Mouse (Mus musculus): Measurements from ENCODE around the gene Sept9.
"Not testable (repeated sequence)": the region's sequence is repeated elsewhere in the genome, so short reads cannot be mapped to it uniquely, and the experiment has no call there.

The Sept9 gene

GRCm38 (mm10) chr11:117322730-117323579 lies 123.5 kb downstream of the Sept9 start:
- DNase-seq (ENCODE audit: extremely low read depth, low read depth, low spot score), result no peak

GRCm38 (mm10) chr11:117323976-117324574 lies 124.6 kb downstream of the Sept9 start:
- no peak for DNase-seq (ENCODE audit: extremely low read depth, low read depth, low spot score)

GRCm38 (mm10) chr11:117324718-117325117 lies 125.3 kb downstream of the Sept9 start:
- DNase-seq (ENCODE audit: extremely low read depth, low read depth, low spot score), result not testable (repeated sequence)

DNA sequence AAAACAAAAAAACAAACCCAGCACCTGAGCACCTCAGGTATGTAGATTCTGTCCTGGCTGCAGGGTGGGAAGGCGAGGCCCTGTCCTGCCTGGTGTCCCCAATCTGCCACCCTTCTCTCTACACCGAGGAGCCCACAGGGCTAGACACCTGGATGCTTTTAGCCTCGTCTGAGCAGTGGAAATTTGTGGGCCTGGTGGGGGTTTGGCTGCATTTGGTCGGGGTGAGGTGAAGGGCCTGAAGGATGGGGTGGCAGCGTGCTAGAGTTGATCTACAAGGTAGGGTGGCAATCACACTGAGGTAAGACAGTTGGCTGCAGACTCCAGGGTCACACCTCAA lies 125.6 kb downstream of the Sept9 start:
- no peak for DNase-seq (ENCODE audit: extremely low read depth, low read depth, low spot score)

DNA sequence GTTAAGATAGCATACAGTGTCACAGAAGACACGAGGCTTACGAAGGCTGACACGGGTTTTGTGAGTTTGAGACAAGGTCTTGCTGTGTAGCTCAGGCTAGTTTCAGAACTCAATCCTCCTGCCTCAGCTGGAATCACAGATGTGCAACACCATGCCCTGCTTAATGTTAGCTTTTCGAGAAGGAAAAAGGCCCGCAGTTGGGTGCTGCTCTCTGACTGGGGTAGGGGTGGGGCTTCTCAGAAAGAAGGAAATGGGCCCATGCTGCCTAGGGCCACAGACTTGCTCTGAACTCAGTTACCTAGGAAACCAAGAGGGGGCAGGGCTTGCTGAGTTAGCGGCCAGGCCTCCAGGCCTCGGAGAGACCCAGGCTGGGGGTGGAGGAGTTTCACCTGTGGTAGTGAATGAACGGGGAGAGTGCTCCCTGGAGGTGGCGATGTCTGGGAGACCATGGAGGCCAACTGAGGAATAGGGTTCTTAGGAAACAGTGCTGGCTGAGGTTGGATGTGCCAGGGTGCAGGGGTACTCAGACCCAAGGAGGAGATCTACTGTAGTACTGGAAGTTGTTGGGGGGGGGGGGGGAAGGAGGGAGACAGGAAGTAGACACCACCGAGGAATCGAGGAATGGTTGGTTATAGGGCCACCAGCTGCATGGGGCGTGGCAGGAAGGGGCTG lies 126.1 kb downstream of the Sept9 start:
- DNase-seq (ENCODE audit: extremely low read depth, low read depth, low spot score), result no peak

DNA sequence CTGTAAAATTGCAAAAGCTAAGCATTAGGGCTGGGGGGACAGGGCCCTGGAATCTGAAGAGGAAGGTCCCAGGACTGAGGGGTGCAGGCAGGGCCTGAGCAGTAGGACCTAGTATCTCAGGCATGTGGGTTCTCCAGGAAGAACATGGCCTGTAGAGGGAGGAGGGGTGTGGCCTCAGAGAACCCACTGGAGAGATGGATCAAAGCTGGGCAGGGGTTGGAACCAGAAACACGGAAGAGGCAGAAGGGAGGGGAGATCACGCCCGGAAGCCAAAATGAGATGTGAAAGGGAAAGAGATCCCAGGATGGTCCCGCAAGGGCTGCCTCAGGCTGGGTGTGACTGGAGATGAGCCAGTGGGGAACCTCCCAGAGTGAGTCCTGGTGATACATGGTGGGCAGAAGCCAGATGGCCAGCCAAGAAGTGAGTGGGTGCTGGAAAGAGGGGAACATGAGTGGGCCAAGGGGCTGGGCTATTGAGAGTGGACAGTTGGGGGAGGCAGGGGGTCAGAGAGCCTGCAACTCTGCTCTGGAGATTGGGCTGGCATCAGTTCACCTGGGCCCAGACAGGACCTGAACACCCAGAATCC lies 126.8 kb downstream of the Sept9 start:
- no peak for DNase-seq (ENCODE audit: extremely low read depth, low read depth, low spot score)

DNA sequence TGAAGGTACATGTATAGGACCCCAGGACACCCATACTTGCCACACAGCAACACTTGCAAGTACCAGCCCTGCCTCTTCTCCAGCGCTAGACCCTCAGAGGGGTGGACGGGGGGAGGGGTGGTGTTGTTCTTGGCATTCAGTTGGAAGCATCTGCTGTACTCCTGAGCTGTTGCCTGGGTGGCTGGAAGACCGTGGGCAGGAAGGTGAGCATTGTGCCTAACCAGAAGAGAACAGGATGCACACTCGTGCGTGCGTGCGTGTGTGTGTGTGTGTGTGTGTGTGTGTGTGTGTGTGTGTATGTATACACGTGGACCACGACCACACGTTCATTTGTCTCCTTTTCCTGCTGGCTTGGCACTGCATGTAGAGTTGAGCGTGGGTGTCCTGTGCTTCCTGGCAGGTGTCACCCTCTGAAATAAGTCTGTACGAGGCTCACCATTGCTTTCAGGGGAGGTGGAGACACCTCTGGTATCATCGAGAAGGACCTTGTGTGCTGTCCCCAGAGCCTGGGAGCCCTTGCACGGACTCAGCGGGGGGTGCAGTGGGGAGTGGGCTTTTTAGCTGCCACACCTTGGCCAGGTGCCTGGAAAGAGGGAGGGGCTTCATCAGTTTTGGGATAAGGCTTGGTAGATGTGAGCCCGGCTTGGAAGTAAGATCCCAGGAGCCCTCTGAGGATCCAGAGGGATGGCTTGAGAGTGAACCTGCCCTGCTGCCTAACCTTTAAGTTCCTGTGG lies 127.6 kb downstream of the Sept9 start:
- no peak for DNase-seq (ENCODE audit: extremely low read depth, low read depth, low spot score)

- DNase-seq (ENCODE audit: extremely low read depth, low read depth, low spot score), result no peak
Measured at GRCm38 (mm10) chr11:117327633-117328032, 128.2 kb downstream of the Sept9 start.

DNA sequence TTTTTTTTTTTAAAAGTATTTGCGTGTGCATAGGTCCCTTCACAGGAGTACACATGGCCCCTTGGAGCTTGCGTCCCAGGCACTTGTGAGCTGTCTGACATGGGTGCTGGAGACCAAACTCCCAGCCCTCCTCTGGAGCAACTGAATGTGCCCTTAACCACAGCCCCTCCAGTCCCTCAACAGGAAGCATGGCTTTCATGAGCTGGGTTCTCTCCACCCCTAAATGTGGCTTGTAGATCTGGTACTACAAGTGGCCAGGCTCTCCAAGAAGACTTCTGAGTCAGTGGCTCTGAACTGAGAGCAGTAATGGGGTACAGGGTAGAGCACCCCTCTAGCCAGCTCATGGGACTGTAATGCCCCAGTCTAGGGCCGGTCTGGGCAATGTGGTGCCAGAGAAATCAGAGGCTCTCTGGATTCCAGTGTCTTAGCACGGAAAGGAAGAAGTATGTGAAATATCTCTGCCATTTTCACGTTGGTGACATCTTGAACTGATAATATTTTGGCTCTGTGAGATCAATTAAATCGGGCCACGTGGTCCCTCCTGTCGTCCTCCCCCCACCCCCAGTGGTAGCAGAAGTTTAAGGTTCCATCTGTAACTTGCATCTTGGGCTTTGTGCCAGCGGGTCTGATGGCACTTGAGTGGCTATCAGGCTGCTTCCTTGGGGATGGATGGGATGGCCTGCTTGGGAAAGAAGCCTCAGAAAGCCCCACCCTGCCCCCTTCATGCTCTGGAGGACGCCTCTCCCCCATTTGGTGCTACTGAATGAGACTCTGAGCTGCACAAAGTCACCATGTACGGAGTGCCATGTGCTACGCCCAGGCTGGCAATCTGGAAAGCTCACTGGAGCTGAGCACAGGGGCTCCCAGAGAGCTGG lies 130.9 kb downstream of the Sept9 start:
- no peak for DNase-seq (ENCODE audit: extremely low read depth, low read depth, low spot score)

- no peak for DNase-seq (ENCODE audit: extremely low read depth, low read depth, low spot score)
Measured at GRCm38 (mm10) chr11:117330951-117331254, 131.4 kb downstream of the Sept9 start.

DNA sequence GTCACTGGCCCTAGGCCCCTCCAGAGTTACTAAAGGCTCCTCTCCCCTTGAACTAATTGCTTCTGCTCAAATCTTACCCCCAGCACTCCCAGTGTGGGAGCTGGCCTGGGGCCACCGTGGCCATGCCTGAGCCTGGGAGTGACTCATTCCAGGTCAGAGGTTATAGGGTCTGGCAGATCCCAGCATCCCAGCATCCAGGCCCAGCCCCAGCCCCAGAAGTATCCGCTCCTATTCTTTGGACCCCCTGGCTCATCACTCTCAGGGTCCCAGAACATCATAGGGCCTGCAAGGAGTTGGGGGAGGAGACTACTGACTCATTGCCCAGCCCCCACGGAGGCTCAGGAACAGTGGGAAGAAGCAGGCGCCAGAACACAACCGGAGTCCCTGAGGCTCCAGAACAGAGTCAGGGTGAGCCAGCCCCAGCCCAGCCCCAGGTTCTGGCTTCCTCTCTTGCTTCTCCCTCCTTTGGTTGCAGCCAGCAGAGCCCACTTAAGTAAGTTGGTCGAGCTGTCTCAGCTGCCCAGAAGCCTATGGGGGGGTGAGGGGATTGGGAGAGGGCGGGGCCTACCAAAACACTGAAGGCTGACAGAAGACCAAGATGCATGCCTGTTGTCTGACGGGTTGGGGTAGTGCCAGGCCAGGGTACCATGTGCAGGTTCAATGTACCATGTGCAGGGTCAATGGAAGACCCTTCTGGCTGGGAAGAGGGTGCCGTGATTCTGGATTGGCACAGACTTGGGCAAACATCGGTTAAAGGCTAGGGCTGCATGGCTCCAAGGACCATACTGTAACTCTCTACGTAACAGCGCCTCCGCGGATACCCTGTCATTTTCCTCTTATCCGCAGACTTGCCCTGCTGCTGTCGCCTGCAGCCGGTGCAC lies 132.1 kb downstream of the Sept9 start:
- no peak for DNase-seq (ENCODE audit: extremely low read depth, low read depth, low spot score)

DNA sequence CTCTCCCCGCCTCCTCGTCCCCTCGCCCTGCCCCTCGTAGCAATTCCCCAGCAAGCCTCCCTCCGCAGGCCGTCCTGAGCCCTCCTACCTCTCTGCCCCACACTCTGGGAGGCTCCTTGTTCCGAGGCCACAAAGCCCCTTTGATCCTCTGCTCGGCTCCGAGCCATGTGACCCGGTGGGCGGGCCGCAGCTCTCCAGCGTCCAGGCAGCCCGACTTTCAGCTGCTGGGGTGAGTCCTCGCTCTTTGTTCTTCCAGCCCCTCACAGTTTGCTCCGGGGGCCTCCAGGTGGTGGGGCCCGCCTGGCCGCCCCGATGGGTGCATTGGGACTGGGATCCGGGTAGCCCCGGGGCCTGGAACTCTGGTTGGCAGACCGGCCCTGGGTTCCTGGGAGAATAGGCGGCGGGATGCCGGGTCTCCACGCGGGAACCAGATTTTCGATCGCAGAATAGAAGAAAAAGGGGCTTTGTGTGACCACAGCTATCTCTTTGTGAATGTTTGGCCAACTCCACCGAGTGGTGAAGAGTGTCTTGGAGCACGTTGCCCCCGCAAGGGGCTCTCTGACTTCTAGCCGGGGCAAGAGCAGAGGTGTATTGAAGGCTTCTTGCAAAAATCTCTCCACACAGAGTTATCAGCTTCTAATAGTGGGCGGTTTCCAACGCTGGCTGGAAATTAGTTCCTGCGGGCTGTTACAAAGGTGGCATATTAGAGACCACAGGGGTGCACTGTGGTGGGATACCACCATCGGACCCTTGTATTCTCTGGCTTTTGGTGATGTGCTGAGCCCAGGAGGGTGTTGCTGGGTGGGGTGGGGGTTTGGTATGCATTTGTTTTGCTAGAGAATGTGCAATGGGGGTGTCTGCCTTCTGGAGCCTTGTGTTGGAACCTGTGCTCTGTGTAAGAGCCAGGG lies 133.0 kb downstream of the Sept9 start:
- DNase-seq (ENCODE audit: extremely low read depth, low read depth, low spot score), result no peak

DNA sequence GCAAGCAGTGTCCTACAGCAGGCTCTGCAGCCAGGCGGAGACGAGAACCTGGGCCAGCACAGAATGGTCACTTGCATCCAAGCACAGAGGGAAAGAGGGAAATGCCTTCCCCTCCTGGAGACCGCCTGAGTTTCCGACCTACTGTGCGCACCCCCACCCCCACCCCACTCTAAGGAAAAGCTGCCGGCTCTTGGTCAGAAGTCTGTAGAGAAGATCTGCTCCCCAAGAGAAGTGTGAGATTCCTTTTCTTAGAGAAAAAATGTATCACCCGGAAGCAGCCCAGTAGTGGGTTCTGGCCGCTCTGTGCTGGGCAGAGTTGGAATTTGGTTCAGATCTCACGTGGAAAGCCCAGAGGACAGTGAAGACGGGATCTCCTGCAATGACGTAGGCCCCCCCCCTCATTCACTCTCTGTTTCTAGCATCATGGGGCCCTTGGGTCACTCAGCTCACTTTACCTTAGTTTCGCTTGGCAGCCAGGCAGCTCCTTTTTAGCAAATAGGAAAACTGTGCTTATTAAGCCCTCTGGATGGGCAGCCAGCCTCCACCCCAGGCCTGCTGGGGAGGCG lies 133.8 kb downstream of the Sept9 start:
- no peak for DNase-seq (ENCODE audit: extremely low read depth, low read depth, low spot score)

- no peak for DNase-seq (ENCODE audit: extremely low read depth, low read depth, low spot score)
Measured at GRCm38 (mm10) chr11:117334101-117334500, 134.6 kb downstream of the Sept9 start.

- no peak for DNase-seq (ENCODE audit: extremely low read depth, low read depth, low spot score)
Measured at GRCm38 (mm10) chr11:117335146-117335545, 135.7 kb downstream of the Sept9 start.

- DNase-seq (ENCODE audit: extremely low read depth, low read depth, low spot score), result no peak
Measured at GRCm38 (mm10) chr11:117336081-117336788, 136.8 kb downstream of the Sept9 start.

DNA sequence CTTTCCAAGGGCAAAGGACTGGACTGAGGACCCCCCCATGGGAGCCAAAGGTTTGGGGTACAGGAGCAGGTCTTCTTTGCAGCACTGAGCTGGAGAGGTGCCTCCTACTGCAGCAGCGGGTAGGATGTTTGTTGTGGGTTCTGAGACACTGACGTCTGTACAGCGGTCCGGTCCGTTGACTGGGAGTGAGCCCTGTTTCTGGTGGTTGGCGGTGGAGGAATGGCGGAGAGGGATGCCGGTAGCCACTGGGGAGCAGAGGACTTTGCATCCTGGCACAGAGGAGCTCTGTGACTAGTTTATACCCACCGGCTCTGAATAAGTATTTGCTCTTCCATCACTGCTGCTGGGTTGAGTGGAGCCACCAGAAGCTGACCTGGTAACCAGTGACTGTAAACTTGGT lies 138.3 kb downstream of the Sept9 start:
- DNase-seq (ENCODE audit: extremely low read depth, low read depth, low spot score), result no peak
